Mouse (Mus musculus) heart, adult 2 months (tissue): ENCODE results near the gene D930048N14Rik.

ENCODE experiments used
- CTCF ChIP-seq: fragments of 200-600 bp; IDR thresholded peaks from 2 replicates; pipeline ENCODE4 v1.8.1; 2022; ENCODE audit warnings: antibody characterized with exemption, mild to moderate bottlenecking, moderate library complexity
- EP300 ChIP-seq: fragments of 200-500 bp; IDR thresholded peaks from 2 replicates; pipeline ENCODE4 v1.6.1; 2011; ENCODE audit warnings: low read depth, low read length, control low read depth; ENCODE audit not compliant: insufficient read depth
- POLR2A ChIP-seq: fragments of 200-500 bp; IDR thresholded peaks from 2 replicates; pipeline ENCODE4 v1.6.1; 2011; ENCODE audit warnings: mild to moderate bottlenecking, low read depth, low read length, control low read depth; ENCODE audit not compliant: insufficient read depth

DNA sequence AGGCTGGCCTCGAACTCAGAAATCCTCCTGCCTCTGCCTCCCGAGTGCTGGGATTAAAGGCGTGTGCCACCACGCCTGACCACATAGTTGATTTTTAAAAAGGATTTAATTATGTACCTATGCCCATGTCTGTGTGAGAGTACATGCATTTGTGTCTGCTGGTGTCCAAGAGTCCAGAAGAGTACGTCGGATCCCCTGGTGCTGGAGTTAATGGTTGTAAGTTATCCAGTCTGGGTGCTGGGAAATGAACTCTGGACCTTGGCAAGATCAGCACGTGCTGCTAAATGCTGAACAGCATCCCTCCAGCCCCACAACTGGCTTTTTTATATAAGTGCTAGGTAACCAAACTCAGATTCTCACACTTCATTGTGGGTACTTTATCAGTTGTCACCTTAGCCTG is 20.1 kb downstream of the D930048N14Rik start:
- no peak for TF ChIP-seq CTCF
- no peak for TF ChIP-seq POLR2A
- no peak for TF ChIP-seq EP300
